Mouse (Mus musculus) adrenal gland, postnatal 36 days (tissue): ENCODE measurements around the gene Frg2f1. TPM values are rescaled to one million over a fixed set of nuclear protein-coding genes. Genes with fewer than 3 reads are reported as not detected.
"Not testable (repeated sequence)": the region's sequence is repeated elsewhere in the genome, so short reads cannot be mapped to it uniquely, and the experiment has no call there.

ENCODE experiments used
- DNase-seq, 2 experiments: peaks; one replicate each; pipeline ENCODE4 v3.0.0; 2021; ENCODE audit warnings: mixed read lengths in 1 of 2
- long read RNA-seq, 2 experiments: library from polyadenylated mRNA; stranded (forward); transcript quantifications; one replicate each; pipeline ENCODE4 v2.0.0; 2021; ENCODE audit warnings: borderline sequencing depth in 2 of 2
- total RNA-seq, 2 experiments: library from RNA; stranded (reverse); gene quantifications; 2 replicates each; pipeline ENCODE4 v1.2.3; 2021

Frg2f1 gene
- 10 to 100 TPM in 1 of 2 experiments, 1 to 10 TPM in 1; 8.2 to 11.6 TPM for total RNA-seq
- long read RNA-seq, experiment 1, partial matches to known transcripts, result 0 of 4 reads
- long read RNA-seq, experiment 1, other reads (novel, unspliced or antisense), result 4 of 4 reads
- long read RNA-seq, experiment 2, partial matches to known transcripts, result 0 of 4 reads
- long read RNA-seq, experiment 2, other reads (novel, unspliced or antisense), result 4 of 4 reads

- DNase-seq, result peak; percentile 97
Measured at GRCm38 (mm10) chr4:119539031-119539824, at the start of gene Frg2f1. TSS of gene Frg2f1 (minus strand) at chr4:119539529.

- DNase-seq, result no peak
Measured at GRCm38 (mm10) chr4:119588037-119588436, 48.7 kb upstream of the Frg2f1 start.

- no peak for DNase-seq
Measured at GRCm38 (mm10) chr4:119575459-119575858, 36.1 kb upstream of the Frg2f1 start.

GRCm38 (mm10) chr4:119574504-119574903, 35.2 kb upstream of the Frg2f1 start:
- no peak for DNase-seq

- DNase-seq, result no peak
Measured at GRCm38 (mm10) chr4:119572682-119573081, 33.4 kb upstream of the Frg2f1 start.

GRCm38 (mm10) chr4:119566322-119566835, 27.1 kb upstream of the Frg2f1 start:
- no peak for DNase-seq

- no peak for DNase-seq
Measured at GRCm38 (mm10) chr4:119563136-119563535, 23.8 kb upstream of the Frg2f1 start.

GRCm38 (mm10) chr4:119555466-119555865, 16.1 kb upstream of the Frg2f1 start:
- no peak for DNase-seq

GRCm38 (mm10) chr4:119550864-119551263, 11.5 kb upstream of the Frg2f1 start:
- DNase-seq, result no peak

- no peak for DNase-seq
Measured at GRCm38 (mm10) chr4:119540533-119540890, 1.2 kb upstream of the Frg2f1 start.

GRCm38 (mm10) chr4:119539836-119540532, 655 bp upstream of the Frg2f1 start:
- peak; percentile 56 to 63 for DNase-seq

GRCm38 (mm10) chr4:119537436-119537835, 1.9 kb downstream of the Frg2f1 start:
- DNase-seq, result no peak

- not testable (repeated sequence) for DNase-seq
Measured at GRCm38 (mm10) chr4:119536615-119537014, 2.7 kb downstream of the Frg2f1 start, which contains the start of gene Foxj3. TSS of gene Foxj3 (plus strand) at chr4:119537004.

GRCm38 (mm10) chr4:119535103-119535502, 4.2 kb downstream of the Frg2f1 start:
- DNase-seq, result no peak

GRCm38 (mm10) chr4:119531813-119532212, 7.5 kb downstream of the Frg2f1 start:
- DNase-seq, result peak in 1 of 2 experiments; percentile 15

- no peak for DNase-seq
Measured at GRCm38 (mm10) chr4:119526329-119526845, 12.9 kb downstream of the Frg2f1 start.

- DNase-seq, result peak in 1 of 2 experiments; percentile 12
Measured at GRCm38 (mm10) chr4:119524466-119524865, 14.9 kb downstream of the Frg2f1 start.

GRCm38 (mm10) chr4:119524010-119524409, 15.3 kb downstream of the Frg2f1 start:
- no peak for DNase-seq

- DNase-seq, result no peak
Measured at GRCm38 (mm10) chr4:119523575-119523974, 15.8 kb downstream of the Frg2f1 start.

- DNase-seq, result no peak
Measured at GRCm38 (mm10) chr4:119512731-119513141, 26.6 kb downstream of the Frg2f1 start.

- DNase-seq, result no peak
Measured at GRCm38 (mm10) chr4:119511591-119511990, 27.7 kb downstream of the Frg2f1 start.

GRCm38 (mm10) chr4:119498319-119498848, 40.9 kb downstream of the Frg2f1 start:
- DNase-seq, result no peak
